Mouse (Mus musculus) regulatory T cell (primary cell): ENCODE data around the gene Nle1.
"Not testable (repeated sequence)": the region's sequence is repeated elsewhere in the genome, so short reads cannot be mapped to it uniquely, and the experiment has no call there.

Experiments used
- in situ Hi-C: fragments of 300-600 bp; cut with MboI, MseI; formaldehyde crosslinking; loops from one replicate; pipeline ENCODE4 v1.15.1; 2025; ENCODE audit warnings: high pct_unique_total_duplicates

Nle1 gene

DNA sequence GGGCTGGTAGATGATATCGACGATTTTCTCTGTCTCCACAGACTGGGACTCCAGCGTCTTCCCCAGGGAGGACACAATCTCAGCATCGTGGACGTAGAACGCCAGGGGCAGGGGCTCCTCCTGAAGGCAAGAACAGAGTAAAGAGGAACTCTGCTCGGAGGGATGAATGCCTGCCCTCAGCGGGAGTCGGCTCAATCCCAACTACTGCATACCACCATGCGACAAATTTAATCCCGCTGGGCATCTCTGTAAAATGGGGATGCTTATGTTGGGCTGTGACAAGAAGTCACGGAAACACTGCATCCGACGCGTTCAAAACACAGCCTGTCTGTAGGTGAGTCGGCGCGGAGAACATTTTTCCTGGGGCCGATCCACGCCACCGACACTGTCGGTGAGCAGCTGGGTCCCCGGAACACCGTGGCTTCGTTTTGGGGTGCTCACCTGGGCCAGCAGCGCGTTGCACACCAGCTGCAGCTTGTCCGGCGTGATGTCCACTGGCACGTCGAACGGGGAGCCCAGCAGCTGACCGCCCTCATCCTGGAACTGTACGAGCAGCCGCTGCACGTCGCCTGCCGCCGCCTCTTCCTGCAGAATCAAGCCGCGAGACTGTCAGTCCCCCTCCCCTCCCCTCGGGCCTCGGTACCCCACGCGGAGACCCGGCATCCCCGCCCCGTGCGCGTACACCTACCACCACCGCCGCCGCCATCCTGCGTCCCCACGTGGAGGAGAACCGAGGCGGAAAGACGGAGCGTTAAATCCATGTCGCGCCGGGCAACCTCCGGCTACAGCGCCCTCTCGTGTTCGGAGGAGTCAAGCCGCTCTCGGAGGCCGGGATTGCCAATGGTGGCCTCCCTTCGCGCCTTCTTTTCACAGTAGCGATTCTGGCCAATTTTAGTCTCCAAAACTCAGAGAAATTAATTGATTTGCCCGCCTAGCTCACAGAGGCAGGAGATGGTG lies at the start of gene Nle1:
TSS of gene Nle1 (minus strand) at position 761 of the 957 bp plus-strand sequence.
- in situ Hi-C loops = no loop called here

DNA sequence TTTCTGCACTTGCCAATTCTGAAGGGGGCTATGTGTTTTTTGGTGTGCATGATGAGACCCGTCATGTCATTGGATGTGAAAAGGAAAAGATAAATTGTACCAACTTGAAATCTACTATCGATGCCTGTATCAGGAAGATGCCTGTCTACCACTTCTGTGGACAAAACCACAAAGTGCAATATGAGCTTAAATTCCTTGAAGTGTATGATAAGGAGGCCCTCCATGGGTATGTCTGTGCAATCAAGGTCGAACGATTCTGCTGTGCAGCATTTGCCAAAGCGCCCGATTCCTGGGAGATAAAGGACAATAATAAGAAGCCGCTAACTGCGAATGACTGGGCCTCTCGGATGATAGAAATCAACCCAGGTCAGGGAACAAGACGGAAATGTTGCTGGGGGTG lies 48.7 kb upstream of the Nle1 start:
- in situ Hi-C loops = no loop called here

DNA sequence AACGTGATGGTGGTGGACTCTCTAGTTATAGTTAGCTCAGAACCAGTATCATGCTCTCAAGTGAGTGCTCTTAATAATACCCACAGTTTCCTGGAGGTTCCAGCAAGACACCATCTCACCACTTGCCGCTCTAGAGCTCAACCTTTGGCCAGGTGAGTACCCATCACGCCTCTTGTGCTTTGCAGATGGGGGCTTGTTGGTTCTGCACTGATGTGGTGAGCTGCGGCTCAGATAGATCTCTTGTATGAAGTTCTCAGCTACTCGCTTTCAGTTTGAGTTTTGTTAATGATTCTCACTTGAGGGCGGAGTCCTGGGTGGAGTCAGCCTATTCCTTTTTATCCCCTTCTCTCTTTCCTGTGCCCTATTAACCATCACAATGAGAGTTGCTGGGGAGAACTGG lies 46.4 kb upstream of the Nle1 start:
- in situ Hi-C loops = no loop called here

DNA sequence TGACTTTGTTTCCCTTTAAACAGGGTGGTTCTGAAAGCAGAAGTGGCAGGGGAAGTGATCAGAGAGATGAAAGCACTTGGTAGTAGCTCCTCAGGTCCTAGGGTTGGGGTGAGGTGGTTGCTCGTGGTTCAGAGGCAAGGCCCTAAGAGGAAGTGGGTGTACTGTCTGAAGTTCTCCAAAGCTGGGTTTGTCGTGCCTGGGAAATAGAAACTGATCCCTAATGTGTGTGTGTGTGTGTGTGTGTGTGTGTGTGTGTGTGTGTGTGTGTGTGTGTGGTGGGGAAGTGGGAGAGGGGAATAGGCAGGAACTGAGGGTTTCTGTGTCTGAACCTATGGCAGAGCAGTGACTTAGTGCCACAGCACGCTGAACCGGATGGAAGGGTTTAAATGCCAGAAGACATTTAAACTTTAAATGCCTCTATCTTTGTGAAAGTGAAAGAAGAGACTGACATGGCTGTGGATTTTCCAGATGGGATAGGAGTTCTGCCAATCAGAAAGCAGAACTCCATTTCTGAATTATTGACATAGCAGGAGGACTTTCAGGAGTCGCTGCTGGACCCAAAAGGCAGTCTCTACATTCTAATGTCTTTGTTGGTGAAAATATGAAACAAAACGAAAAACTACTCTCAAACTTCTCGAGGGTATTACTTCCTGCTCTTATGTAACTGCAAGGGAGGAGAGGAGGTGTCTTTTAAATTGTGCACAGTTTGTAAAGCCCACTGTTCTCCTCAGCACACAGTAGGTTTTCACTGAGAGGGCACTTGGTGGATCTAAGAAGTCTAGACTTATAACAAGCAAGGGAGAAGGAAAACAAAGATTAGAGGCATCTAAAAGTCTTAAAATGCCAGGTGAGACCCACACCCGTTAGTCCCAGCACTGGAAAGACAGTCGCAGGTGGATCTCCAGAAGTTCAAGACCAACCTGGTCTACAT lies 44.7 kb upstream of the Nle1 start:
- in situ Hi-C loops = no loop called here

DNA sequence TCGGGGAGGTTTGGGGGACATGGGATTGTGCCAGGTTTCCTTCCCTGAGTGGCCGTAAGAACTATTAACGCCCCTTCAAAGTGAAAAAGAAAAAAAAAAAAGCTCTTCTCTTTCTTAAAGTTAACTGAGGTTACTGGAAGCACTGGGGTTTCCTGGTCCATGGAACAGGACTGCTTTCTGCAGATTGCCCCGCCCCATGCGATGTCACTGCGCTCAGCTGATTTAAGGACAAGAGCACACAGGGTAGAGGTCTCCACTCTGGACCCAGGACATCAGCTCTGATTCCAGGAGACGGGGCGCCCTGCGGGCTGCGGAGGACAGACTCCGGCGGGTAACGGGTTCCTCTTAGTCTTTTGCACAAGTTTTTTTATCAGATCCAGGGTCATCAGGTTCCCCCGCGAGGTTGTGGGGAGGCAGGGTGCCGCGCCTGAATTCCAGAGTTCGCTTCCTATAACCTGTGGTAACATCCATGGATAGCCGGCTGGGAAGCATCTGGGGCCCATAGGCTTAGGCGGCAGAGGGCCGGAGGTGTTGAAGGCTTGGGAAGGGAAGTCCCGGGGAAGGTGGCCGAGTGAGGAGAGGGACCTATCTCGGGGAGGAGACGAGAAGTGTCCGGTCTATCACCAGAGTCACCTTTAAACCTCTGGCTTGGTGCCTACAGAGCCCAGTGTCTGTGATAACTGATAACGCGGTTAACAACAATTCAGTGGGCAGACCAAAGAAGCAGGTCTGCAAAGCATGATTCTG lies 43.8 kb upstream of the Nle1 start:
- in situ Hi-C loops = no loop called here

DNA sequence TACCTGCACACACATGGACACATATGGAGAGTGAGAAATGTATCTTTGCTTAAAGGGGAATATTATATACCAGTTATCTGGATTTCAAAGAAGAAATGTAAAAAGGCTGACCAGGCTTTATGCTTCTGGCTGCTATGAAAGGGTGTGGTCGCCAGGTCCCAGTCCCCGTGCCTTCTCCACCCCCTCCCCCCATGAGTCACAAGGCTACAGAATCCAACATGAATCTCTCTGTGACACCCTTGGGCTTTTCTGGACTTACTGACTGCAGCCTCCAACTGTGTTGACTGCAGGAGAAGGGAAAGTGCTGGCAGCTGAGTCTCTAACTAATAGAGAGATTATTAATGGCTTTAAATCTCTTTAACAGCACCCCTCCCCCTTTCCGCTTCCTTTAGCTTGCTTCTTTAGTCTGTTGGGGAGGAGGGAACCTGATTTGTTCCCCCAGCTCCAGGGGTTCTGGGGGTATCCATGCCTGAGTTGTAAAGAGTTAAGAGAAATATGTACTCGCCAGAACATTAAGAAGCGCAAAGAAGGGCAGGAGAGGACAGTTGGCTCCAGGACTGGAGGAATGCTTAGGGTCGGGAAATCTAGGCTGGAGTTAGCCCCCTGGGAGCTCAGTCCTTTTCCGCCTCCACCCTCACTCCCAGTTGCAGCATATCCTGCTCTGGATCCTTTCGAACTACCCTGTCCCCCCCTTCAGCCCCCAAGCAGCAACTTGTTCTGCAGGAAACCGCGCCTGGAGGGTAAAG lies 42.7 kb upstream of the Nle1 start, which contains the start of gene Slfn5:
TSS of gene Slfn5 (plus strand) at position 614 of the 746 bp plus-strand sequence.
- in situ Hi-C loops = no loop called here

DNA sequence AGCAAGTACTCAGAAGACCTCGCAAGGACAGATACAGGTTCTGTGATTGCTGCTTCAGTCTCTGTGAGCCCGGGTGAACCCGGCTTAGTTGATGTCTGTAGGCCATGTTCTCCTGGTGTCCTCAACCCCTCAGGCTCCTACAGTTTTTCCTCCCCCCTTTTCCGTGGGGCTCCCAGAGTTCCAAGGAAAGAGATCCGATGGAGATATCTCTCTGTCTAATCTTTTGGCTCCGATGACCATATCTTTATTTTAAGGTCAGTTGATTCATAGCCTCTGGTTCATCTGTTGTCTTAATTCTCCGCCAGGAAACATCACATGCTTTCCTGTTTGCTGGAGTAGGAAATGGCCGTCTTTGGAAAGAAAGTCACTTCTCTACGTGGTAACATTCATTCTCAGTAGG lies 40.8 kb upstream of the Nle1 start:
- in situ Hi-C loops = no loop called here

DNA sequence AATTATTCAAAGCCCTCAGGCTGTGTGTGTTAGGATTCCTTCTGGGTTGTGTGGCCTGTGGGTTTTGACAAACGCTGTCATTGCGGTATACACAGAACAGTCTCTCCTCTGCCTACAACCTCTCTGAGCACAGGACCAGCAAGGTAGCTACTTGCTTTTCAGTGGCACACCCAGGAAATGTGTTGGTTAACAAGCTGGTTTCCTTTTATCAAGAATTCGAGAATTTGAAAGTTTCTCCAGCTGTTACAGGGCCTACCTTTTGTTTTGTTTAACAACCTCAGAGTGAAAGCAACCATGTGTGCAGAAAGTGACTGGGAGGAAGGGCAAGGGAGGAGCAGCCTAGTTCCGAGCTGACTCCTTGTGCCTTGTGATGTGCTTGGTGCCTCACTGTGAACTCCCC lies 39.2 kb upstream of the Nle1 start:
- in situ Hi-C loops = no loop called here

DNA sequence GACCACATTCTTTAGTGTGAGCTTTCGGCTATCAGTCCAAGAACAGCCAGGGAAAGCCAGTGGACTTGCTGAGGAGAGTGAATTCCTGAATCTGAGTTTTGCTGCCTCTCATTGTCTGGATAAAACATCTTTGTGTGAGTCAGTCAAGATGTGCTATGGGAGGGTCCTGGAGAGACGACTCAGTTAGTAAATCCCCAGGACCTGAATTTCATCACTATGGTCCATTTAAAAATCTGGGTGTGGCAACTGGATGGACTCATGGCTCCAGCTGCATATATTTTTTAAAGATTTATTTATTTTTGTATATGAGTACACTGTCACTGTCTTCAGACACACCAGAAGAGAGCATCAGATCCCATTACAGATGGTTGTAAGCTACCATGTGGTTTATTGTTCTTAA lies 37.4 kb upstream of the Nle1 start:
- in situ Hi-C loops = no loop called here

DNA sequence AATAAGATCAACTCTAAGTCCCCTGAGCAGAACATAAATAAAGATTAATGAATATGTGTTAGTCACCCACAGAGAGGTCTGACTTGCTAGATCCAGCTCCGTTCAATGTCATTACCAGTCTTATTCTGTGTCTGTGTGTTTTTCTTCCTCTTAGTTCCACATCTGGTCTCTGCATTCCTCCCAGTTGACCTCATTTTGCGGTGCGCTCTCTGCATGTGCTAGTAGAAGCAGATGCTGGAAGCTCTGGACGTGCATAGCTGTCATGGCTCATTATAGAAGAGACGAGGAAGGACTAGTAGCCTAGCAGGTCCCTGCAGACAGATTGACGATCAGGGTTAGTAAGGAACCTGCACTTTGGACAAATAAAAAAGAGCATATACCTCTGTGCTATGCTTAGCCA lies 35.1 kb upstream of the Nle1 start:
- in situ Hi-C loops = no loop called here

DNA sequence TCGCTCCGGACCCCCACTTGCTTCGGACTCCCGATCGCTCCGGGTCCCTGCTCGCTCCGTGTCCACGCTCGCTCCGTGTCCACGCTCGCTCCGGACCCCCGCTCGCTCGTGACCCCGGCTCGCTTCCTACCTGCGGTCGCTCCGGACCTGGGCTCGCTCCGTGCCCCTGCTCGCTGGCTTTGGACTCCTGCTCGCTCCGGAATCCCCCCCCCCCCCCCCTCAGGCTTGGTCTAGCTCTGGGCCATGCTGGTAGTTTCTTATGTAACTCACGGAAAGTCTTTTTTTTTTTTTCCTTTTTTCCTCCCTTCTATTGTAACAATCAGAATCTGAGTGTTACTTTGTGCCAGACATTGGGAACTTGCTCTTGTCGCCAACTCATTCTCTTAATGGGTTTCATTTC lies 25.0 kb upstream of the Nle1 start:
- in situ Hi-C loops = loop anchor here (10.0 kb wide), 1 partner anchor 682 kb away; no protein-coding TSS in a partner anchor

DNA sequence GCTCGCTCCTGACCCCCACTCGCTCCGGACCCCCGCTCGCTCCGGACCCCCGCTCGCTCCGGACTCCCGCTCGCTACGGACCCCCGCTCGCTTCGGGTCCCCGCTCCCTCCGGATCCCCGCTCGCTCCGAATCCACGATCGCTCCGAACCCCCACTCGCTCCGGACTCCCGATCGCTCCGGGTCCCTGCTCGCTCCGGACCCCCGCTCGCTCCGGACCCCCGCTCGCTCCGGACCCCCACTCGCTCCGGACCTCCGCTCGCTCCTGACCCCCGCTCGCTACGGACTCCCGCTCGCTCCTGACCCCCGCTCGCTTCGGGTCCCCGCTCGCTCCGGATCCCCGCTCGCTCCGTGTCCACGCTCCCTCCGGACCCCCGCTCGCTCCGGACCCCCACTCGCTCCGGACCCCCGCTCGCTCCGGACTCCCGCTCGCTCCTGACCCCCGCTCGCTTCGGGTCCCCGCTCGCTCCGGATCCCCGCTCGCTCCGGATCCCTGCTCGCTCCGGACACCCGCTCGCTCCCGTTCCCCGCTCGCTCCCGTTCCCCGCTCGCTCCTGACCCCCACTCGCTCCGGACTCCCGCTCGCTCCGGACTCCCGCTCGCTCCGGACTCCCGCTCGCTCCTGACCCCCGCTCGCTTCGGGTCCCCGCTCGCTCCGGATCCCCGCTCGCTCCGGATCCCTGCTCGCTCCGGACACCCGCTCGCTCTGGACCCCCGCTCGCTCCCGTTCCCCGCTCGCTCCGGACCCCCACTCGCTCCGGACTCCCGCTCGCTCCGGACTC lies 23.6 kb upstream of the Nle1 start:
- in situ Hi-C loops = loop anchor here (10.0 kb wide), 1 partner anchor 683 kb away; no protein-coding TSS in a partner anchor

DNA sequence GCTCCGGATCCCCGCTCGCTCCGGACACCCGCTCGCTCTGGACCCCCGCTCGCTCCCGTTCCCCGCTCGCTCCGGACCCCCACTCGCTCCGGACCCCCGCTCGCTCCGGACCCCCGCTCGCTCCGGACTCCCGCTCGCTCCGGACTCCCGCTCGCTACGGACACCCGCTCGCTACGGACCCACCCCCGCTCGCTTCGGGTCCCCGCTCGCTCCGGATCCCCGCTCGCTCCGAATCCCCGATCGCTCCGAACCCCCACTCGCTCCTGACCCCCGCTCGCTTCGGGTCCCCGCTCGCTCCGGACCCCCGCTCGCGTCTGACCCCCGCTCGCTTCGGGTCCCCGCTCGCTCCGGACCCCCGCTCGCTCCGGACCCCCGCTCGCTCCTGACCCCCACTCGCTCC lies 22.9 kb upstream of the Nle1 start:
- in situ Hi-C loops = loop anchor here (10.0 kb wide), 1 partner anchor 684 kb away; no protein-coding TSS in a partner anchor

DNA sequence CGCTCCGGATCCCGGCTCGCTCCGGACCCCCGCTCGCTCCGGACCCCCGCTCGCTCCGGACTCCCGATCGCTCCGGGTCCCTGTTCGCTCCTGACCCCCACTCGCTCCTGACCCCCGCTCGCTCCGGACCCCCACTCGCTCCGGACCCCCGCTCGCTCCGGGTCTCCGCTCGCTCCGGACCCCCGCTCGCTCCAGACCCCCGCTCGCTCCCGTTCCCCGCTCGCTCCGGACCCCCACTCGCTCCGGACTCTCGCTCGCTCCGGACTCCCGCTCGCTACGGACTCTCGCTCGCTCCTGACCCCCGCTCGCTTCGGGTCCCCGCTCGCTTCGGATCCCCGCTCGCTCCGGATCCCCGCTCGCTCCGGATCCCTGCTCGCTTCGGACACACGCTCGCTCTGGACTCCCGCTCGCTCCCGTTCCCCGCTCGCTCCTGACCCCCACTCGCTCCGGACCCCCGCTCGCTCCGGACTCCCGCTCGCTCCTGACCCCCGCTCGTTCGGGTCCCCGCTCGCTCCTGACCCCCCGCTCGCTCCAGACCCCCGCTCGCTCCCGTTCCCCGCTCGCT lies 22.3 kb upstream of the Nle1 start:
- in situ Hi-C loops = loop anchor here (10.0 kb wide), 1 partner anchor 684 kb away; no protein-coding TSS in a partner anchor

DNA sequence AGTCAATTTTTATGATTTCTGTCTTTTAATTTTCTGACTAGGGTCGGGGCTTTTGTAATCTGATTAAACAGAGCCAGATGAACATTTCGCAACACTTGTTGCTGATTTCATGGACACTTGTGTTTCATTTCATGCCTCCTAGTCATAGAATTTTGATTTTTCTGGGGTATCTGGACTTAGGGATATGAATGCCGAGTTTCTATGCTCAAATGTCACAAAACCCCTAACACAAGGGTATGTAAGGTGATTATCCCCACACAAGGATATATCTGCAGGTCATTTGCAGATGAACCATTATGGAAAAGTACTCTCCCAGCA lies 21.4 kb upstream of the Nle1 start:
- in situ Hi-C loops = loop anchor here (5.0 kb wide), 1 partner anchor 98 kb away; no protein-coding TSS in a partner anchor

DNA sequence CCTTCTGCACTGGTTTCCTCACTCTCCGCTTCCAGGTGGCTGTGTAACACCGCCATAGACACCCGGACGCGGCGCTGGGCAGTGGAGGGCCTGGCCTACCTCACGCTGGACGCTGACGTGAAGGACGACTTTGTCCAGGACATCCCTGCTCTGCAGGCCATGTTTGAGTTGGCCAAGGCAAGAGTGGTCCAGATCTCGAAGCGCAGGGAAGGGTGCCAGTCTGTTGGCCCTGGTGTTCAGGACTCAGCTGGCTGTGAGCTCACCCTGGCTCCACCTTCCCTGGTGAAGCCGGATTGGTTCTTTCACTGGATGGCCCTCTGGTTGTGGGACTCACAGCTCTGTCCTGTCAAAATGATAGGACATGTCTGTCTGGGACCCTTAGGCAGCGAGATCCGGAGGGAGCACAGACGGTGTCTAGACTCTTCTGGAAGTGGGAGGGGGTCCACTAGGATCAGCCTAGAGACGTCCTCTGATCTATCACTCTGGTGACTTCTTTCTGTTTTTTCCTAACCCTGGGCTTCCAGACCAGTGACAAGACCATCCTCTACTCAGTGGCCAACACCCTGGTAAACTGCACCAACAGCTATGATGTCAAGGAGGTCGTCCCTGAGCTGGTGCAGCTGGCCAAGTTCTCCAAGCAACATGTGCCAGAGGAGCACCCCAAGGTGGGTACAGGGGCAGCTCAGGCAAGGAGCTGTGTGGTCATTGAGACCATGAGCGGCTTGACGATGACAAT lies 20.9 kb upstream of the Nle1 start:
- in situ Hi-C loops = loop anchor here (5.0 kb wide), 1 partner anchor 98 kb away; no protein-coding TSS in a partner anchor

DNA sequence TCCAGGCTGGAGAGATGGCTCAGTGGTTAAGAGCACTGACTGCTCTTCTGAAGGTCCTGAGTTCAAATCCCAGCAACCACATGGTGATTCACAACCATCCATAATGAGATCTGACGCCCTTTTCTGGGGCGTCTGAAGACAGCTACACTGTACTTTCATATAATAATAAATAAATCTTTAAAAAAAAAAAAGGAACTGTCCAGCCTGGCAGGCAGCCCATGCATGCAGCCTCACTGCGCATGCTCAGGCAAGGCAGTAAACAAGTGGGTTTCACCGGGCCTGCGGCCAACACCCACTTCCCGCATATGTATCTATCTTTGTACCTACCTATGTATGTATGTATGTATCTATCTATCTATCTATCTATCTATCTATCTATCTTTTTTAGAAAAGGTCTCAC lies 15.7 kb upstream of the Nle1 start:
- in situ Hi-C loops = not testable (repeated sequence)

DNA sequence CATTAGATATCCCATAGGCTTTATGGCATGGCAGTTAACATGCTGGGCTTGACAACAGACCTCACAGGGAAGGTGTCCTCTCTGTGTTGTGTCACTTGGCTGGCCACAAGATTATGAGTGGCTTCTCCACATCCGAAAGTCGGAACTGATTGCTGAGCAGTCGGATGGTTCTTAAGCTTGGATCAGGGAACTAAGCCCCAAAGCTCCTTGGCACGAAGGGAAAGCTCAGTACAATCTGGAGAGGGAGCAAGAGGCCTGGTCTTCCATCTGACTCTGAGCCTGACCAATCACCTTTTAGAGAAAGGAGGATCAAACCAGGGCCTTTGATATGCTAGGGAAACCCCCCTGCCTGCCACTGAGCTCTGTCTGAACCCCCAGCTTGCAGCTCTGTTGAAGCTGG lies 13.5 kb upstream of the Nle1 start:
- in situ Hi-C loops = no loop called here

DNA sequence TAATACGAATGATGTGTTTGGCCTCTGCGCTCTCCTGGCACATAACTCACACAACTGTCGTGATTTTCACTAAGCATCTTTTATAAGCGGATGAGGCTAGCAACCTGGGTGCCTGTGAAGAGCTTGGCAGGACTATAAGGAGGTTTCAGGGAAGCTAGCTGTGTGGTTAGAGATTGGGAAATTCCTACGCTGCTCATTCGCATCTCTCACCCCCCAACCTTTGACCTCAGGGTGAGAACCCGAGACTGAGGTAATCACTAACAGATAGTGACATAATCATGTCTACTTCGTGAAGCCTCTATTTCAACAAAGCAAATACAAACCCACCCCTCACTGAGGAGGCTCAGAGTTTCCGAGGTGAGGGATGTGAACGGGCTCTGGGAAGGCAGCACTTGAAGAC lies 12.6 kb upstream of the Nle1 start:
- in situ Hi-C loops = no loop called here
